Mouse (Mus musculus): ENCODE measurements around the gene Trp53bp2.

- TF ChIP-seq CTCF (IDR thresholded peaks at IDR 0.05; ENCODE audit: low read depth, low read length), result no peak
- TF ChIP-seq TAL1 (conservative IDR thresholded peaks at IDR 0.05; ENCODE audit: low read depth, low read length), result no peak
- no peak for TF ChIP-seq GATA1 (IDR thresholded peaks at IDR 0.05; ENCODE audit: borderline replicate concordance, low read length)
- no peak for TF ChIP-seq GATA2 (IDR thresholded peaks at IDR 0.05; ENCODE audit: borderline replicate concordance, low read depth, low read length)
Observed at GRCm38 (mm10) chr1:182441791-182442473, 33.0 kb downstream of the Trp53bp2 start.

Data from G1E (cell line).